Mouse (Mus musculus) kidney, postnatal 0 days (tissue): Measurements from ENCODE around the gene Jpt1. TPM values are rescaled to one million over a fixed set of nuclear protein-coding genes. Genes with fewer than 3 reads are reported as not detected.

Experiments
- ATAC-seq: fragments of 200-750 bp; cut with Nextera tagmentation; replicated peaks from 2 replicates; pipeline ENCODE4 v1.8.0; 2017; ENCODE audit warnings: low read depth, moderate number of reproducible peaks, moderate TSS enrichment, moderate library complexity; ENCODE audit not compliant: low FRiP score
- DNase-seq: peaks from one replicate; pipeline ENCODE4 v3.0.0-alpha.2; 2016; ENCODE audit warnings: low spot score
- H3K27ac ChIP-seq: fragments of 300-500 bp; sonication (generic); 2 replicates; pipeline ENCODE4 v1.5.1; 2014; ENCODE audit warnings: mild to moderate bottlenecking
- H3K27me3 ChIP-seq: fragments of 300-500 bp; sonication (generic); 2 replicates; pipeline ENCODE4 v1.6.1; 2014; ENCODE audit warnings: low read length, mixed read lengths; ENCODE audit not compliant: insufficient read depth
- H3K36me3 ChIP-seq: fragments of 300-500 bp; sonication (generic); 2 replicates; pipeline ENCODE4 v1.6.1; 2014; ENCODE audit warnings: low read length, mixed read lengths; ENCODE audit not compliant: insufficient read depth
- H3K4me1 ChIP-seq: fragments of 300-500 bp; sonication (generic); replicated peaks from 2 replicates; pipeline ENCODE4 v1.6.1; 2014; ENCODE audit warnings: antibody characterized with exemption, low read length, mixed read lengths; ENCODE audit not compliant: insufficient read depth
- H3K4me2 ChIP-seq: fragments of 300-500 bp; sonication (generic); 2 replicates; pipeline ENCODE4 v1.6.1; 2014; ENCODE audit warnings: mild to moderate bottlenecking, low read length, moderate library complexity, mixed read lengths
- H3K4me3 ChIP-seq: fragments of 300-500 bp; sonication (generic); replicated peaks from 2 replicates; pipeline ENCODE4 v1.5.1; 2014; ENCODE audit warnings: low read depth, low read length
- H3K9ac ChIP-seq: fragments of 300-500 bp; sonication (generic); 2 replicates; pipeline ENCODE4 v1.6.1; 2014; ENCODE audit warnings: low read depth, low read length
- H3K9me3 ChIP-seq: fragments of 300-500 bp; sonication (generic); replicated peaks from 2 replicates; pipeline ENCODE4 v1.6.1; 2016; ENCODE audit warnings: low read length, inconsistent platforms, mixed read lengths
- CTCF ChIP-seq: IDR thresholded peaks from 2 replicates; pipeline ENCODE4 v1.5.1; 2016; ENCODE audit warnings: antibody characterized with exemption, low read depth, mild to moderate bottlenecking, moderate library complexity
- WGBS: fragments of 180-500 bp; shearing (Covaris S2); extraction: QIAGEN DNeasy Blood & Tissue Kit; methylation state at CpG from one replicate; pipeline ENCODE4 v1.1.7; 2014; 5-methylcytosine and 5-hydroxymethylcytosine counted together
- polyA plus RNA-seq: library from polyadenylated mRNA; unstranded; fragments of >200 nt; fragmentation: Nextera tagmentation; extraction: Ambion mirVana; gene quantifications from 2 replicates; pipeline ENCODE4 v1.2.1, GENCODE M21; 2015

The Jpt1 gene
- polyA plus RNA-seq, 1 experiment from 2014 or later = 251 TPM

DNA sequence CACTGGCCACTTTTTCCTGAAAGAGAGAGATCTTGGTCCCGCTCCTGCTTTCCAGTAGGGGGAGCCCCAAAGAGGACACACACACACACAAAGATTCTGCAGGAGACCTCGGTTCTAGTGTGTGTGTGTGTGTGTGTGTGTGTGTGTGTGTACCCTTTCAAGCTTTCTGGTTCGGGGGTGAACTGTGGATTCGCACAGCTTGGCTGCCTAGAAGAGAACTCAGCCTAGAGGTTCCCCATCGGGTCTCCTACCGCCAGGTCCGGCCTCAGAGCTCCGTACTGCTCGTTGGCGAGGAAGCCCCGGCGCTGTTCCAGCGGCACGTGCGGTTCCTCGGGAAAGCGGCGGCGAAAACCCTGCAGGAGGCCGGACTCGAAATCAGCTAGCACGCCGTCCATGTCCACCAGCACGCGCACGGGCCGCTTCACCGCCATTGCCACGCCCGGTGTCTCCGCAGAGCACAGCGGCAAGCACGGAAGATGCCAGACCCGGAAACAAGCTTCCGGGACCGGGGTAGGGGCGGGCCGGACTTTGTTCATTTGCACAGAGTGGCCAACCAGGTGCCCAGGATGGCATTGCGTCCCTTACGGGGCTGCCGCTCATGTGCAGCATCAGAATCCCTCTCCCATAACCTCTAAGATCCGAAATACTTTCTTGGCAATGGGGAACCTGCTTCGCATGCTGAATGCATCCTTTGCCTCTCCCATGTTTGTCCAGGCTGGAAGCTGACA lies 22.7 kb downstream of the Jpt1 start, which contains the start of gene Nt5c:
TSS of gene Nt5c (minus strand) at position 507 of the 728 bp plus-strand sequence.
- H3K27ac ChIP-seq = peak within 1 kb of the TSS; percentile 76
- peak within 1 kb of the TSS; percentile 56 for H3K9ac ChIP-seq
- peak; percentile 82 for TF ChIP-seq CTCF
- ATAC-seq = peak; percentile 86
- H3K4me3 ChIP-seq = peak within 1 kb of the TSS; percentile 60
- peak; percentile 82 for DNase-seq
- peaks cover 7% of the 10 kb centered on the region; the same call in 1 of the 2 replicates for H3K4me1 ChIP-seq
- peak within 1 kb of the TSS; percentile 64 for H3K4me2 ChIP-seq
- H3K9me3 ChIP-seq = no peaks in the 10 kb centered on the region
- under 1% methylated on average over 43 of the region's 43 CpGs for WGBS
- H3K27me3 ChIP-seq = no peaks in the 10 kb centered on the region
- H3K36me3 ChIP-seq = 0 out of 2 replicates have a peak, but pooled peaks cover 8% of the 10 kb centered on the region

DNA sequence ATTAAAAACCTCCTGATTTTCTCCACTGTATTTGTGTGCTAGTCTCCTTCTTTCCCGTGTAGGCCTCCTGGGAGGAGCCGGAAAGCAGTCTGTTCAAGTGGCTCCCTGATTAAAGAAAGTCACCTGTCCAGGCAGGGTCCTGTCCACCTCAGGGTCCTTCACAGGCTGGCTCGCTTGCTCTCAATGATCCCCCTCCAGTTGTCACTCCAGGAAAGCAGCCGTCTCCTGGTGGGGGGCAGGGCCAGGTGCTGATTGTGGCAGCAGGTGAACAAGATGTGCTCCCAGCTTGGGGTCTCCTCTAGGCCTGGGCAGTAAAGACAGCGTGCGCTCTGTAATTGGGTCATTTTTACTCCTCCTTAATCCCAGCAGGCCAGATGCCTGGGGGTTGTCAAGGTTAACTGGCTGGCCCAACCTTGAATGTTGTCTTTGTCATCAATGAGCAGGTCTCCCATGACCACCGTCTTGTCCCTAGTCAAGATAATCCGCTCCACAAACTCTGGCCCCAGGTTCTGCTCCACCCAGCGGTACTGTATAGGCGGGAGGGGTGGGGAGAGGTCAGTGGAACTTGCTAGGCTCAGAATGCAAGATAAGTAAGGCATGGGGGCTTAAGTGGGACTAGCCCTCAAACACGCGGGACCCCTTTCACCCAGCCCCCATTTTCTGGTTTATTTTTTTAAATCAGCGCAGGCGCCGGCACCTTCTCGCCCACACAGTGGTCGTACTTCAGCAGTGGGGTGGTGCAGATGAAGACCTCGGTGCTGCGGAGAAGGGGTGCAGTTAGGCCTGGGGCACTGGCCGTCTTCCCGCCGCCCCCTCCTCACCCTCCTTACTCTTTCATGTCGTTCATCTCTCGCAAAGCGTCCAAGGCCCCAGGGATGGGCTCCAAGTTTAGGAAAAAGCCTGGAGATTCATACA lies 23.5 kb downstream of the Jpt1 start:
- no peaks in the 10 kb centered on the region for H3K9me3 ChIP-seq
- DNase-seq (no peak), ATAC-seq (peak; percentile 47; the same call in 1 of the 2 replicates)
- no peaks in the 10 kb centered on the region for H3K27me3 ChIP-seq
- H3K4me3 ChIP-seq = peak overlapping the region; percentile 60
- H3K36me3 ChIP-seq = 0 out of 2 replicates have a peak, but pooled peaks cover 8% of the 10 kb centered on the region
- H3K4me2 ChIP-seq = peak overlapping the region; percentile 64
- H3K27ac ChIP-seq = no peak overlapping the region
- H3K9ac ChIP-seq = peak overlapping the region; percentile 56
- WGBS = 24% methylated on average over 25 of the region's 25 CpGs
- no peak for TF ChIP-seq CTCF
- H3K4me1 ChIP-seq = peaks cover 7% of the 10 kb centered on the region; the same call in 1 of the 2 replicates

DNA sequence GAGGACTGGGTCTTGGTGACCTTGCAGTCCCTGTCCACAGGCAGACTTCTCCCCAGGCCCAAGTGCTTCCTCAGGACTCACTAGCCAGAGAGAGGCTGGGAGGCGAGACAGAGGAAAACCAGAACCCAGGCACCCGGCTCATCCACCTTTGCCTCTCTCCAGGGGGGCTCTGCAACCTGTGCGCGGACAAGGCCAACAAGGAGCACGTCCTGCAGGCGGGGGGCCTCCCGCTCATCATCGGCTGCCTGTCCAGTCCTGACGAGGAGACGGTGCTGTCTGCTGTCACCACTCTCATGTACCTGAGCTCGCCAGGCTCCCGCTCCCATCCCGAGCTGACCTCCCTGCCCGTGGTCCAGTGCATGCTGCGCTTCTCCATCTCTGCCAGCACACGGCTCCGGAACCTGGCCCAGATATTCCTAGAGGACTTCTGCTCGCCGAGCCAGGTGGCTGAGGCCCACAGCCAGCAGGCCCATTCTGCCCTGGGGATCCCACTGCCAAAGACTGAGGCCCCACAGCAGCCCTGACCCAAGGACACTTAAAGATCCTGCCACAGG lies 25.6 kb downstream of the Jpt1 start:
- Histone ChIP-seq H3K27me3 (no peaks in the 10 kb centered on the region), H3K36me3 (0 out of 2 replicates have a peak, but pooled peaks cover 8% of the 10 kb centered on the region), H3K27ac (no peak overlapping the region), H3K4me3 (no peak overlapping the region), H3K4me1 (peaks cover 7% of the 10 kb centered on the region; the same call in 1 of the 2 replicates), H3K9ac (no peak overlapping the region), H3K4me2 (no peak overlapping the region), H3K9me3 (no peaks in the 10 kb centered on the region)
- no peak for TF ChIP-seq CTCF
- no peak for ATAC-seq
- no peak for DNase-seq
- 93% methylated on average over 19 of the region's 19 CpGs for WGBS

DNA sequence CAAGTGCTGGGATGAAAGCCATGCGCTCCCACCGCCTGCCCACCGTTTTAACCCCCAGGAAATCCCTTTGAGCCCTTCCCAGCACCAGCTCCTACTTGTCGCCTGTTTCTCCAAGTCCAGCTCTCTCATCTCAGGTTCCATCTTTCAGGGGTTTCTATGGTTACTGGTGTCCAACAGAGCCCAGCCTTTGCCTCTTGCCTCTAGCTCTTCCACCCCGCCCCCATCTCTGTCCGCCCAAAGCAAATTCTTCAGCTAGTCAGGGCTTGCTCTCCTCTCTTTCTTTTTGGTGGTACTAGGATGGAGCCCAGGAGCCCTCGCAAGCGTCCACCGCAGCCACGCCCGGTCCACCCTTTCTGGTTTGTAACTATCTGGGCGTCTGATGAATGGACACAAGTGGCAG lies 29.0 kb downstream of the Jpt1 start:
- Histone ChIP-seq H3K9me3 (no peaks in the 10 kb centered on the region), H3K4me3 (no peak overlapping the region), H3K4me1 (no peaks in the 10 kb centered on the region), H3K9ac (no peak overlapping the region), H3K27me3 (no peaks in the 10 kb centered on the region), H3K36me3 (0 out of 2 replicates have a peak, but pooled peaks cover 8% of the 10 kb centered on the region), H3K4me2 (no peak overlapping the region), H3K27ac (no peak overlapping the region)
- WGBS = 46% methylated on average over 12 of the region's 12 CpGs
- DNase-seq = peak; percentile 84
- no peak for ATAC-seq
- TF ChIP-seq CTCF = no peak

GRCm38 (mm10) chr11:115483726-115484125 lies 30.5 kb downstream of the Jpt1 start:
- Histone ChIP-seq H3K4me3 (no peak overlapping the region), H3K27ac (no peak overlapping the region), H3K27me3 (no peaks in the 10 kb centered on the region), H3K4me1 (no peaks in the 10 kb centered on the region), H3K36me3 (no peaks in the 10 kb centered on the region), H3K4me2 (no peak overlapping the region), H3K9me3 (no peaks in the 10 kb centered on the region), H3K9ac (no peak overlapping the region)
- ATAC-seq (no peak), DNase-seq (peak; percentile 84)
- peak; percentile 97 for TF ChIP-seq CTCF
- 18% methylated on average over 6 of the region's 6 CpGs for WGBS

GRCm38 (mm10) chr11:115483278-115483677 lies 30.9 kb downstream of the Jpt1 start:
- Histone ChIP-seq H3K4me1 (no peaks in the 10 kb centered on the region), H3K36me3 (no peaks in the 10 kb centered on the region), H3K4me2 (no peak overlapping the region), H3K27ac (no peak overlapping the region), H3K4me3 (no peak overlapping the region), H3K9me3 (no peaks in the 10 kb centered on the region), H3K9ac (no peak overlapping the region), H3K27me3 (no peaks in the 10 kb centered on the region)
- ATAC-seq (no peak), DNase-seq (no peak)
- no peak for TF ChIP-seq CTCF
- 64% methylated on average over 11 of the region's 11 CpGs for WGBS
